Mouse (Mus musculus) intestine, embryonic 15.5 days (tissue): ENCODE data around the gene Sorbs2. TPM values are rescaled to one million over a fixed set of nuclear protein-coding genes. Genes with fewer than 3 reads are reported as not detected.
A peak's percentile ranks its signal among the peaks of the same experiment; 100 is the strongest.

ENCODE experiments used
- ATAC-seq: fragments of 200-750 bp; cut with Nextera tagmentation; 2 replicates; pipeline ENCODE4 v1.8.0; 2017; ENCODE audit warnings: moderate TSS enrichment, moderate library complexity
- H3K27ac ChIP-seq: fragments of 300-500 bp; sonication (generic); 2 replicates; pipeline ENCODE4 v1.5.1; 2015; ENCODE audit warnings: mild to moderate bottlenecking, inconsistent platforms
- H3K27me3 ChIP-seq: fragments of 300-500 bp; sonication (generic); replicated peaks from 2 replicates; pipeline ENCODE4 v1.6.1; 2015; ENCODE audit warnings: inconsistent platforms
- H3K36me3 ChIP-seq: fragments of 300-500 bp; sonication (generic); 2 replicates; pipeline ENCODE4 v1.6.1; 2015; ENCODE audit warnings: inconsistent platforms
- H3K4me1 ChIP-seq: fragments of 300-500 bp; sonication (generic); replicated peaks from 2 replicates; pipeline ENCODE4 v1.6.1; 2015; ENCODE audit warnings: inconsistent platforms
- H3K4me2 ChIP-seq: fragments of 300-500 bp; sonication (generic); replicated peaks from 2 replicates; pipeline ENCODE4 v1.6.1; 2015; ENCODE audit warnings: mild to moderate bottlenecking, inconsistent platforms
- H3K4me3 ChIP-seq: fragments of 300-500 bp; sonication (generic); replicated peaks from 2 replicates; pipeline ENCODE4 v1.5.1; 2015; ENCODE audit warnings: inconsistent platforms
- H3K9ac ChIP-seq: fragments of 300-500 bp; sonication (generic); 2 replicates; pipeline ENCODE4 v1.6.1; 2015; ENCODE audit warnings: inconsistent platforms
- H3K9me3 ChIP-seq: fragments of 300-500 bp; sonication (generic); 2 replicates; pipeline ENCODE4 v1.6.1; 2016; ENCODE audit warnings: inconsistent platforms
- WGBS: fragments of 180-500 bp; shearing (Covaris S2); methylation state at CpG from one replicate; pipeline ENCODE4 v1.1.7; 2015; 5-methylcytosine and 5-hydroxymethylcytosine counted together
- polyA plus RNA-seq: library from polyadenylated mRNA; unstranded; fragments of >200 nt; fragmentation: Nextera tagmentation; extraction: Ambion mirVana; gene quantifications from 2 replicates; pipeline ENCODE4 v1.2.1, GENCODE M21; 2015

Gene Sorbs2
- polyA plus RNA-seq, 1 experiment from 2014 or later: 25.3 TPM

- no peaks in the 10 kb centered on the region for H3K36me3 ChIP-seq
- no peak overlapping the region for H3K27ac ChIP-seq
- H3K9me3 ChIP-seq: no peaks in the 10 kb centered on the region
- H3K4me2 ChIP-seq: no peak overlapping the region
- H3K4me1 ChIP-seq: no peaks in the 10 kb centered on the region
- no peak overlapping the region for H3K9ac ChIP-seq
- no peaks in the 10 kb centered on the region for H3K27me3 ChIP-seq
- no peak overlapping the region for H3K4me3 ChIP-seq
- no peak for ATAC-seq
- WGBS: 62% methylated on average over 12 of the region's 12 CpGs
These were observed 244.2 kb downstream of the Sorbs2 start for GRCm38 (mm10) chr8:45751512-45752502.

- H3K4me1 ChIP-seq: no peaks in the 10 kb centered on the region
- no peak overlapping the region for H3K9ac ChIP-seq
- H3K36me3 ChIP-seq: no peaks in the 10 kb centered on the region
- no peak overlapping the region for H3K27ac ChIP-seq
- H3K4me3 ChIP-seq: no peak overlapping the region
- no peak overlapping the region for H3K4me2 ChIP-seq
- no peaks in the 10 kb centered on the region for H3K9me3 ChIP-seq
- ATAC-seq: no peak
- no peaks in the 10 kb centered on the region for H3K27me3 ChIP-seq
- WGBS: 80% methylated on average over 9 of the region's 9 CpGs
These were observed 247.9 kb downstream of the Sorbs2 start for GRCm38 (mm10) chr8:45755482-45755881.

GRCm38 (mm10) chr8:45755972-45756371 lies 248.4 kb downstream of the Sorbs2 start:
- Histone ChIP-seq H3K4me1 (no peaks in the 10 kb centered on the region), H3K9me3 (no peaks in the 10 kb centered on the region), H3K9ac (no peak overlapping the region), H3K27ac (no peak overlapping the region), H3K4me3 (no peak overlapping the region), H3K27me3 (no peaks in the 10 kb centered on the region), H3K36me3 (no peaks in the 10 kb centered on the region), H3K4me2 (no peak overlapping the region)
- ATAC-seq: no peak
- 63% methylated on average over 7 of the region's 7 CpGs for WGBS

- Histone ChIP-seq H3K27me3 (no peaks in the 10 kb centered on the region), H3K36me3 (no peaks in the 10 kb centered on the region), H3K4me1 (peaks cover 6% of the 10 kb centered on the region; the same call in 1 of the 2 replicates), H3K27ac (no peak overlapping the region), H3K9ac (no peak overlapping the region), H3K4me2 (no peak overlapping the region), H3K9me3 (no peaks in the 10 kb centered on the region), H3K4me3 (no peak overlapping the region)
- no peak for ATAC-seq
- 68% methylated on average over 9 of the region's 9 CpGs for WGBS
These were observed 253.0 kb downstream of the Sorbs2 start for GRCm38 (mm10) chr8:45760622-45761021.

GRCm38 (mm10) chr8:45761053-45761452 lies 253.5 kb downstream of the Sorbs2 start:
- no peaks in the 10 kb centered on the region for H3K27me3 ChIP-seq
- no peak for ATAC-seq
- 47% methylated on average over 1 of the region's 1 CpGs for WGBS

GRCm38 (mm10) chr8:45762982-45763689 lies 255.5 kb downstream of the Sorbs2 start:
- H3K4me1 ChIP-seq: peaks cover 6% of the 10 kb centered on the region; the same call in 1 of the 2 replicates
- H3K4me3 ChIP-seq: no peak overlapping the region
- peak overlapping the region; percentile 7; the same call in 1 of the 2 replicates for H3K4me2 ChIP-seq
- H3K9me3 ChIP-seq: no peaks in the 10 kb centered on the region
- WGBS: 74% methylated on average over 15 of the region's 15 CpGs
- no peak overlapping the region for H3K9ac ChIP-seq
- no peak; the same call in 1 of the 2 replicates for ATAC-seq
- no peak overlapping the region for H3K27ac ChIP-seq
- H3K27me3 ChIP-seq: no peaks in the 10 kb centered on the region
- H3K36me3 ChIP-seq: no peaks in the 10 kb centered on the region

More at GRCm38 (mm10) chr8:45761053-45761452, 253.5 kb downstream of the Sorbs2 start:
- H3K4me3 ChIP-seq: no peak overlapping the region
- no peak overlapping the region for H3K27ac ChIP-seq
- no peaks in the 10 kb centered on the region for H3K36me3 ChIP-seq
- peaks cover 6% of the 10 kb centered on the region; the same call in 1 of the 2 replicates for H3K4me1 ChIP-seq
- no peak overlapping the region for H3K4me2 ChIP-seq
- no peak overlapping the region for H3K9ac ChIP-seq
- H3K9me3 ChIP-seq: no peaks in the 10 kb centered on the region

GRCm38 (mm10) chr8:45763690-45764342 lies 256.2 kb downstream of the Sorbs2 start:
- Histone ChIP-seq H3K9me3 (no peaks in the 10 kb centered on the region), H3K4me1 (peaks cover 6% of the 10 kb centered on the region; the same call in 1 of the 2 replicates), H3K4me3 (no peak overlapping the region), H3K36me3 (no peaks in the 10 kb centered on the region), H3K4me2 (peak overlapping the region; percentile 7), H3K9ac (no peak overlapping the region), H3K27ac (no peak overlapping the region), H3K27me3 (no peaks in the 10 kb centered on the region)
- WGBS: 31% methylated on average over 11 of the region's 11 CpGs
- ATAC-seq: 0 out of 2 replicates have a peak, but pooled peaks have one; percentile 17

- no peaks in the 10 kb centered on the region for H3K27me3 ChIP-seq
- peaks cover 6% of the 10 kb centered on the region; the same call in 1 of the 2 replicates for H3K4me1 ChIP-seq
- H3K36me3 ChIP-seq: no peaks in the 10 kb centered on the region
- WGBS: 83% methylated on average over 11 of the region's 11 CpGs
- no peak overlapping the region for H3K9ac ChIP-seq
- ATAC-seq: no peak
- no peaks in the 10 kb centered on the region for H3K9me3 ChIP-seq
- H3K4me3 ChIP-seq: no peak overlapping the region
- H3K4me2 ChIP-seq: no peak overlapping the region
- H3K27ac ChIP-seq: no peak overlapping the region
These were observed 258.6 kb downstream of the Sorbs2 start for GRCm38 (mm10) chr8:45766138-45766537.

GRCm38 (mm10) chr8:45774841-45775240 lies 267.3 kb downstream of the Sorbs2 start:
- H3K9ac ChIP-seq: no peak overlapping the region
- H3K4me3 ChIP-seq: no peak overlapping the region
- no peak for ATAC-seq
- H3K4me2 ChIP-seq: no peak overlapping the region
- no peaks in the 10 kb centered on the region for H3K4me1 ChIP-seq
- 89% methylated on average over 5 of the region's 5 CpGs for WGBS
- H3K36me3 ChIP-seq: no peaks in the 10 kb centered on the region
- H3K27me3 ChIP-seq: no peaks in the 10 kb centered on the region
- H3K9me3 ChIP-seq: no peaks in the 10 kb centered on the region
- H3K27ac ChIP-seq: no peak overlapping the region

- 93% methylated on average over 7 of the region's 7 CpGs for WGBS
- Histone ChIP-seq H3K4me1 (no peaks in the 10 kb centered on the region), H3K9ac (no peak overlapping the region), H3K36me3 (no peaks in the 10 kb centered on the region), H3K4me3 (no peak overlapping the region), H3K9me3 (no peaks in the 10 kb centered on the region), H3K4me2 (no peak overlapping the region), H3K27me3 (no peaks in the 10 kb centered on the region), H3K27ac (no peak overlapping the region)
- no peak for ATAC-seq
These were observed 267.9 kb downstream of the Sorbs2 start for GRCm38 (mm10) chr8:45775481-45775880.

- no peaks in the 10 kb centered on the region for H3K36me3 ChIP-seq
- ATAC-seq: no peak
- no peaks in the 10 kb centered on the region for H3K4me1 ChIP-seq
- H3K4me2 ChIP-seq: no peak overlapping the region
- H3K27ac ChIP-seq: no peak overlapping the region
- no peak overlapping the region for H3K9ac ChIP-seq
- no peak overlapping the region for H3K4me3 ChIP-seq
- no peaks in the 10 kb centered on the region for H3K27me3 ChIP-seq
- 85% methylated on average over 9 of the region's 9 CpGs for WGBS
- H3K9me3 ChIP-seq: no peaks in the 10 kb centered on the region
These were observed 268.8 kb downstream of the Sorbs2 start for GRCm38 (mm10) chr8:45776366-45776765.

GRCm38 (mm10) chr8:45776977-45777376 lies 269.4 kb downstream of the Sorbs2 start:
- Histone ChIP-seq H3K4me2 (no peak overlapping the region), H3K4me1 (no peaks in the 10 kb centered on the region), H3K4me3 (no peak overlapping the region), H3K9me3 (no peaks in the 10 kb centered on the region), H3K9ac (no peak overlapping the region), H3K36me3 (no peaks in the 10 kb centered on the region), H3K27me3 (no peaks in the 10 kb centered on the region), H3K27ac (no peak overlapping the region)
- ATAC-seq: no peak
- 96% methylated on average over 7 of the region's 7 CpGs for WGBS
